ENCODE assay signal across 16 mouse cellular contexts in the genomic region with DNA sequence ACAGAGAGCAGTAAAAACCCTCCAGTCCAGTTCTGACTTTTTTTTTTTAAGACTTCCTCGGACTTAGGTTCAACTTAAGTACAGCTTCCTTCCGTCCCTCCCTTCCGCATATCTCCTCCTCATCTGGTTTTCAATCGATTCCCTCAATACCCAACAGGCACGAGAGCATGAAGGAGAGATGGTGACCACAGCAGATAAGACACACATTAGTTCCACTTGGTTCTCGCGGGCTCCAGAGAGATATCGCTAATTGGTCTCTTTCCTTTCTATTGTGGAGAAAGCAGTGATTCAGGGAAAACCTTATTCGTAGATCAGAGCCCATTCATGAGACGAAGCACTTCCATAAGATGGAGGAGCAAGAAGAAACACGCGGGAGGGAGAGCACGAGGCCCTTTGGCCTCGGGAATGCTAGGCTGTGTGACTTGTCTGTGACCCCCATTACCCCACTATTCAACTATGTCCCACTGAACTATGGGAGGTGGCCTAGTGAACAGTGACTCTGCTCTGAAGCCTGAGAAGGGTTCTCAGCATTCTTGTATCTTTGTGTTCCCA.
DNase-seq lines count a peak whose midpoint lies in the region; ATAC-seq and TF ChIP-seq lines count a peak whose summit lies in the region.
"Had no signal": no experiment of that assay in that cellular context is flagged by ENCODE, and none has a peak within 500 bp of the region (broad histone marks: within the 10 kb centered on the region; RNA-seq: fewer than 3 reads in every experiment).

No protein-coding gene starts in this region.

- H3K27ac ChIP-seq in heart, embryonic 15.5 days: peak overlapping the region; percentile 14; the same call in 1 of the 2 replicates
- no peak overlapping the region for H3K27ac ChIP-seq in heart, embryonic 11.5 days (ENCODE audit: low read depth, low read length)
- peak overlapping the region; percentile 82 for H3K27ac ChIP-seq in brown adipose tissue, adult 24 weeks (replicated peaks; ENCODE audit: low read depth, low read length)
- H3K27ac ChIP-seq in liver, embryonic 15.5 days (replicated peaks): 0 out of 2 replicates have a peak overlapping the region, but pooled peaks have one; percentile 41
- H3K27ac ChIP-seq in midbrain, postnatal 0 days (ENCODE audit: low read depth, low read length): no peak overlapping the region
- H3K27ac ChIP-seq: hindbrain, embryonic 15.5 days; kidney, postnatal 0 days; midbrain, embryonic 15.5 days had no signal

- H3K9me3 ChIP-seq in heart, embryonic 15.5 days (replicated peaks): no peaks in the 10 kb centered on the region
- no peaks in the 10 kb centered on the region for H3K9me3 ChIP-seq in heart, embryonic 11.5 days (replicated peaks; ENCODE audit: control insufficient read depth, low read length)
- no peaks in the 10 kb centered on the region for H3K9me3 ChIP-seq in liver, embryonic 15.5 days (replicated peaks)
- H3K9me3 ChIP-seq in midbrain, postnatal 0 days (ENCODE audit: low read length): no peaks in the 10 kb centered on the region
- H3K9me3 ChIP-seq: hindbrain, embryonic 15.5 days; midbrain, embryonic 15.5 days had no signal

- H3K36me3 ChIP-seq in heart, embryonic 15.5 days: no peaks in the 10 kb centered on the region
- H3K36me3 ChIP-seq in heart, embryonic 11.5 days (ENCODE audit: control insufficient read depth, insufficient read depth, low read length): no peaks in the 10 kb centered on the region
- no peaks in the 10 kb centered on the region for H3K36me3 ChIP-seq in liver, embryonic 15.5 days (replicated peaks)
- no peaks in the 10 kb centered on the region for H3K36me3 ChIP-seq in midbrain, postnatal 0 days (ENCODE audit: insufficient read depth, low read length)
- H3K36me3 ChIP-seq: hindbrain, embryonic 15.5 days; midbrain, embryonic 15.5 days had no signal

- no peak overlapping the region for H3K4me2 ChIP-seq in heart, embryonic 15.5 days
- H3K4me2 ChIP-seq in heart, embryonic 11.5 days: no peak overlapping the region
- H3K4me2 ChIP-seq in liver, embryonic 15.5 days: peak overlapping the region; percentile 47
- H3K4me2 ChIP-seq in midbrain, postnatal 0 days (ENCODE audit: low read depth, low read length, poor library complexity, severe bottlenecking): no peak overlapping the region
- H3K4me2 ChIP-seq: hindbrain, embryonic 15.5 days; midbrain, embryonic 15.5 days had no signal

- no peak for TF ChIP-seq CTCF in midbrain, postnatal 0 days (IDR thresholded peaks at IDR 0.05)

- no peak overlapping the region for H3K9ac ChIP-seq in heart, embryonic 15.5 days
- H3K9ac ChIP-seq in heart, embryonic 11.5 days (ENCODE audit: low read depth, low read length): no peak overlapping the region
- no peak overlapping the region; the same call in 1 of the 2 replicates for H3K9ac ChIP-seq in liver, embryonic 15.5 days
- no peak overlapping the region for H3K9ac ChIP-seq in midbrain, postnatal 0 days (replicated peaks; ENCODE audit: low read length, poor library complexity, severe bottlenecking)
- H3K9ac ChIP-seq: hindbrain, embryonic 15.5 days; midbrain, embryonic 15.5 days had no signal

- peak; percentile 13 for DNase-seq in 416B (ENCODE audit: low read depth)
- no peak for DNase-seq in left cerebral cortex, adult 9 months (ENCODE audit: low spot score in 2 of 2)
- DNase-seq in midbrain, postnatal 0 days (ENCODE audit: low spot score): no peak
- DNase-seq: adrenal gland, postnatal 25 days; cerebellum, adult 9-11 months; gastrocnemius, postnatal 10 days; heart, postnatal 14 days; thymus, adult 18-20 months had no signal

- no peak overlapping the region for H3K4me3 ChIP-seq in heart, embryonic 15.5 days
- H3K4me3 ChIP-seq in heart, embryonic 11.5 days (ENCODE audit: low read depth, low read length): no peak overlapping the region
- H3K4me3 ChIP-seq in brown adipose tissue, adult 24 weeks (ENCODE audit: insufficient read depth, low read depth, low read length): no peak overlapping the region
- H3K4me3 ChIP-seq in liver, embryonic 15.5 days (replicated peaks): no peak overlapping the region
- no peak overlapping the region for H3K4me3 ChIP-seq in midbrain, postnatal 0 days (ENCODE audit: low read depth, low read length)
- H3K4me3 ChIP-seq: hindbrain, embryonic 15.5 days; midbrain, embryonic 15.5 days had no signal

- no peak for ATAC-seq in heart, embryonic 15.5 days (replicated peaks; ENCODE audit: insufficient number of reproducible peaks, insufficient read depth, low FRiP score, low read depth)
- ATAC-seq in heart, embryonic 11.5 days (replicated peaks; ENCODE audit: insufficient number of reproducible peaks, low FRiP score, low TSS enrichment): no peak
- no peak for ATAC-seq in liver, embryonic 15.5 days (ENCODE audit: insufficient read depth)
- ATAC-seq in midbrain, postnatal 0 days (ENCODE audit: low FRiP score): no peak
- ATAC-seq: forebrain, embryonic 16.5 days; midbrain, embryonic 15.5 days had no signal

- peaks cover 21% of the 10 kb centered on the region for H3K4me1 ChIP-seq in heart, embryonic 15.5 days (replicated peaks)
- peaks cover 23% of the 10 kb centered on the region for H3K4me1 ChIP-seq in heart, embryonic 11.5 days (ENCODE audit: control insufficient read depth, insufficient read depth, low read length)
- peaks cover 8% of the 10 kb centered on the region; the same call in 1 of the 2 replicates for H3K4me1 ChIP-seq in brown adipose tissue, adult 24 weeks (ENCODE audit: control insufficient read depth, insufficient read depth, insufficient read length, low read length)
- H3K4me1 ChIP-seq in liver, embryonic 15.5 days (replicated peaks): peaks cover 44% of the 10 kb centered on the region
- no peaks in the 10 kb centered on the region for H3K4me1 ChIP-seq in midbrain, postnatal 0 days (ENCODE audit: insufficient read depth, low read length)
- H3K4me1 ChIP-seq: midbrain, embryonic 15.5 days had no signal

- 0 out of 2 replicates have a peak, but pooled peaks cover 2% of the 10 kb centered on the region for H3K27me3 ChIP-seq in heart, embryonic 15.5 days
- no peaks in the 10 kb centered on the region for H3K27me3 ChIP-seq in heart, embryonic 11.5 days (ENCODE audit: control insufficient read depth, insufficient read depth, low read length)
- no peaks in the 10 kb centered on the region for H3K27me3 ChIP-seq in liver, embryonic 15.5 days
- H3K27me3 ChIP-seq in midbrain, postnatal 0 days (ENCODE audit: insufficient read depth, low read length): no peaks in the 10 kb centered on the region
- H3K27me3 ChIP-seq: hindbrain, embryonic 15.5 days; midbrain, embryonic 15.5 days had no signal

- 68% methylated on average over 14 of the region's 14 CpGs for WGBS in heart, embryonic 15.5 days
- 63% methylated on average over 14 of the region's 14 CpGs for WGBS in heart, embryonic 11.5 days (ENCODE audit: insufficient replicate concordance)
- 28% methylated on average over 14 of the region's 14 CpGs for WGBS in liver, embryonic 15.5 days (ENCODE audit: insufficient replicate concordance)
- WGBS in midbrain, postnatal 0 days: 81% methylated on average over 14 of the region's 14 CpGs

Comparison
In these comparisons a context has a peak if more than half of its experiments do, and no peak if none do; other contexts are left out.
1. H3K27ac ChIP-seq: peak in heart, embryonic 15.5 days (single experiment), brown adipose tissue, adult 24 weeks (single experiment) and liver, embryonic 15.5 days (single experiment); none in heart, embryonic 11.5 days (single experiment) and midbrain, postnatal 0 days (single experiment).